Mouse (Mus musculus): Measurements from ENCODE around the gene Prss36. TPM values are rescaled to one million over a fixed set of nuclear protein-coding genes. Genes with fewer than 3 reads are reported as not detected.
"Not testable (repeated sequence)": the region's sequence is repeated elsewhere in the genome, so short reads cannot be mapped to it uniquely, and the experiment has no call there.

Gene Prss36
- polyA plus RNA-seq, 1 experiment from 2014 or later, result 14.9 TPM

DNA sequence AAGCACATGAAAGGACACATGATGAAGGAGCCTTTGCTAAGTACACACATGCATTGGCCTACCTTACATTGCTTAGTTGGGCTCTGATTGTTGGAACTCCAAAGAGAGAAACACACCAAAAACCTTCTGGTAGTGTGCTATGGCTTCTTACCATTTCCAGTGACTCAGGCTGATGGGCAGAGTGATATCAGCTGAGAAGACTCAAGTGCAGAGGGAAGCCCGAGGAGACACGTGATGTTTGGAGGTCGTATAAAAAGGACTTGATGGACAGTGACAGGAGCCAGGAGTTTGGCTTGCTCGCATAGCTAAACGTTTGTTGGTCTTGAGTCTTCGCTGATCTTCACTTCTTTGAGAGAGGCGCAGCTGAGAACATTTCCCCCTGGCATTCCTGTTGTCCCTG lies 49.0 kb downstream of the Prss36 start:
- no peaks in the 10 kb centered on the region for H3K9me3 ChIP-seq (ENCODE audit: control insufficient read depth, low read length)
- H3K27ac ChIP-seq (ENCODE audit: low read depth, low read length), result no peak overlapping the region
- no peaks in the 10 kb centered on the region for H3K27me3 ChIP-seq (replicated peaks; ENCODE audit: control insufficient read depth, insufficient read depth, low read length)
- no peak overlapping the region for H3K4me3 ChIP-seq (ENCODE audit: low read length)
- peaks cover 7% of the 10 kb centered on the region for H3K4me1 ChIP-seq (ENCODE audit: control insufficient read depth, insufficient read depth, low read depth, low read length)
- H3K9ac ChIP-seq (ENCODE audit: low read depth, low read length), result no peak overlapping the region
- no peaks in the 10 kb centered on the region for H3K36me3 ChIP-seq (ENCODE audit: control insufficient read depth, insufficient read depth, low read length)
- ATAC-seq, result no peak
- H3K4me2 ChIP-seq (ENCODE audit: low read length), result no peak overlapping the region
- 90% methylated on average over 7 of the region's 7 CpGs for WGBS

DNA sequence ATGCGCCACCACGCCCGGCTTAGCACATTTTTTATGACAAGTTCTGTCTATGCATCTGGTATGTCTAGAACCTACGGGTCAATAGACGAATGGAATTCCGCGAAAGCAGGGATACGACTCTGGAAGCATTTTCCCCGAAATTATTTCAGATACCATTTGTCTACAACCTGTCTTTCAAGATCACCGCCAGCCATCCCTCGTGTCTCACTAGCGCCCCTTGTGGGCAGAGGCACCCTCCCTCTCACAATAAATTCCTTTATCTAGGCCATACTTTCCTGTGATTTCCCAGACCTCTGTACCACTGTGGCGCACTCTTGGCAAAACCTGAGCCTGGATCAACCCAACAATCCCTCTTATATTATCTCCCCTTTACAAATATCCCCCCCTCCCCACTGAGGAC lies 50.1 kb downstream of the Prss36 start:
- peaks cover 7% of the 10 kb centered on the region for H3K4me1 ChIP-seq (ENCODE audit: control insufficient read depth, insufficient read depth, low read depth, low read length)
- 61% methylated on average over 13 of the region's 13 CpGs for WGBS
- H3K9me3 ChIP-seq (ENCODE audit: control insufficient read depth, low read length), result no peaks in the 10 kb centered on the region
- no peaks in the 10 kb centered on the region for H3K36me3 ChIP-seq (ENCODE audit: control insufficient read depth, insufficient read depth, low read length)
- ATAC-seq, result no peak
- H3K4me2 ChIP-seq (ENCODE audit: low read length), result no peak overlapping the region
- no peak overlapping the region for H3K27ac ChIP-seq (ENCODE audit: low read depth, low read length)
- no peak overlapping the region for H3K9ac ChIP-seq (ENCODE audit: low read depth, low read length)
- H3K4me3 ChIP-seq (ENCODE audit: low read length), result no peak overlapping the region
- H3K27me3 ChIP-seq (replicated peaks; ENCODE audit: control insufficient read depth, insufficient read depth, low read length), result no peaks in the 10 kb centered on the region

DNA sequence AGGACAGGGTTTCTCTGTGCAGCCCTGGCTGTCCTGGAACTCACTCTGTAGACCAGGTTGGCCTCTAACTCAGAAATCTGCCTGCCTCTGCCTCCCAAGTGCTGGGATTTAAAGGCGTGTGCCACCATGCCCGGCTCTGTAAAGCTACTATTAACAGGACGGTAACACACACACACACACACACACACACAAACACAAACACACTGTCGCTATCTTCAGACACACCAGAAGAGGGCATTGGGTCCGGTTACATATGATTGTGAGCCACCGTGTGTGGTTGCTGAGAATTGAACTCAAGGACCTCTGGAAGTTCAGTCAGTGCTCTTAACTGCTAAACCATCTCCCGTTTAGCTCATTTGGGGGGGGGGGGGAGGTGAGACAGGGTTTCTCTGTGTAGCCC lies 50.6 kb downstream of the Prss36 start:
- ATAC-seq, result peak; percentile 10
- not testable (repeated sequence) for H3K4me1 ChIP-seq (ENCODE audit: control insufficient read depth, insufficient read depth, low read depth, low read length); H3K9me3 ChIP-seq (ENCODE audit: control insufficient read depth, low read length); H3K9ac ChIP-seq (ENCODE audit: low read depth, low read length); H3K27me3 ChIP-seq (replicated peaks; ENCODE audit: control insufficient read depth, insufficient read depth, low read length); H3K27ac ChIP-seq (ENCODE audit: low read depth, low read length); H3K36me3 ChIP-seq (ENCODE audit: control insufficient read depth, insufficient read depth, low read length)
- Histone ChIP-seq H3K4me2 (ENCODE audit: low read length) (peak overlapping the region; percentile 88), H3K4me3 (ENCODE audit: low read length) (peak overlapping the region; percentile 79)
- WGBS, result 72% methylated on average over 7 of the region's 7 CpGs

DNA sequence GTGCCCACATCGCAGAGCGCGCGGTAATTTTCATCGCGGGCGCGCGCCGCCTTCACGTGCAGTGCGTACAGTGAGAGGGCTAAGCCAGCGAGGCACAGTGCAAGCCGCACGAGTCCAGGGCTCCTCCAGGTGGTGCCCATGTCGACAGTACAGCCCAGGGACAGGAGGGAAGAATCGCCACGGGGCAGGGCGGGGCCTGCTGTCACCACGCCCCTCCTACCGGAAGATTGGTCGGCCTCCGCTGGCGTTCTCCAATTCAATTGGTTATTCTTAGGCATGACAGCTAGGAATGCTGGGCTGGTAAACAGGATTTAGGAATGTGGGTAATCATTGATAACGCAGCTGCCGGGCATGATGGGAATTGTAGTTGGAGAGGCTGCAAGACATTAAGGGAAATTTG lies 51.1 kb downstream of the Prss36 start, which contains the start of the genes Gm21974 and Vkorc1:
TSS of gene Gm21974 (minus strand) at position 13 of the 400 bp plus-strand sequence.
TSS of gene Vkorc1 (minus strand) at position 176 of the 400 bp plus-strand sequence.
- ATAC-seq, result peak; percentile 98
- H3K27me3 ChIP-seq (replicated peaks; ENCODE audit: control insufficient read depth, insufficient read depth, low read length), result no peaks in the 10 kb centered on the region
- peak within 1 kb of the TSS; percentile 75 for H3K9ac ChIP-seq (ENCODE audit: low read depth, low read length)
- H3K4me3 ChIP-seq (ENCODE audit: low read length), result peak within 1 kb of the TSS; percentile 79
- H3K36me3 ChIP-seq (ENCODE audit: control insufficient read depth, insufficient read depth, low read length), result no peaks in the 10 kb centered on the region
- H3K27ac ChIP-seq (ENCODE audit: low read depth, low read length), result peak within 1 kb of the TSS; percentile 80
- peaks cover 7% of the 10 kb centered on the region for H3K4me1 ChIP-seq (ENCODE audit: control insufficient read depth, insufficient read depth, low read depth, low read length)
- H3K9me3 ChIP-seq (ENCODE audit: control insufficient read depth, low read length), result no peaks in the 10 kb centered on the region
- peak within 1 kb of the TSS; percentile 88 for H3K4me2 ChIP-seq (ENCODE audit: low read length)
- WGBS, result 0% methylated on average over 26 of the region's 26 CpGs

DNA sequence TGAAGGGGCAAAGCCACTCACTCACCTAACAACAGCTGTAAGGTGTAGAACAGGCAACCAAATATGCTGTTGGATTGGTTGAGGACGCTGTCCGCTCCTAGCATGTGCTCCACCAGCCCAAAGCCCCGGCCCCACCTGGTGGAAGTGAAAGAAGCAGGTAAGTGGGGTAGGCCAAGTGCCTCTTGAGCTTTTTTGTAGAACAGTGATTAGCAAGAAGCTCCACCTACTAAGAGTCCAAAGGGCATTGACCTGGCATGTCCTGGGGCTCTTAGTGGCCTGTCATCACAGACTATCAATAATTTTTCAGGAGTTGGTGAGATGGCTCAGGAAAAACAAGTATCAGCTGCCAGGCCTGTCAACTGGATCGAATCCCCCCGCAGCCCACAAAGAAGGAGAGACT lies 52.0 kb downstream of the Prss36 start:
- Histone ChIP-seq H3K4me1 (ENCODE audit: control insufficient read depth, insufficient read depth, low read depth, low read length) (peaks cover 7% of the 10 kb centered on the region), H3K27me3 (replicated peaks; ENCODE audit: control insufficient read depth, insufficient read depth, low read length) (no peaks in the 10 kb centered on the region), H3K27ac (ENCODE audit: low read depth, low read length) (no peak overlapping the region), H3K9me3 (ENCODE audit: control insufficient read depth, low read length) (no peaks in the 10 kb centered on the region), H3K4me3 (ENCODE audit: low read length) (peak overlapping the region; percentile 79), H3K9ac (ENCODE audit: low read depth, low read length) (peak overlapping the region; percentile 75; the same call in 1 of the 2 replicates), H3K4me2 (ENCODE audit: low read length) (peak overlapping the region; percentile 88), H3K36me3 (ENCODE audit: control insufficient read depth, insufficient read depth, low read length) (peaks cover 4% of the 10 kb centered on the region; the same call in 1 of the 2 replicates)
- WGBS, result 85% methylated on average over 5 of the region's 5 CpGs
- ATAC-seq, result no peak

DNA sequence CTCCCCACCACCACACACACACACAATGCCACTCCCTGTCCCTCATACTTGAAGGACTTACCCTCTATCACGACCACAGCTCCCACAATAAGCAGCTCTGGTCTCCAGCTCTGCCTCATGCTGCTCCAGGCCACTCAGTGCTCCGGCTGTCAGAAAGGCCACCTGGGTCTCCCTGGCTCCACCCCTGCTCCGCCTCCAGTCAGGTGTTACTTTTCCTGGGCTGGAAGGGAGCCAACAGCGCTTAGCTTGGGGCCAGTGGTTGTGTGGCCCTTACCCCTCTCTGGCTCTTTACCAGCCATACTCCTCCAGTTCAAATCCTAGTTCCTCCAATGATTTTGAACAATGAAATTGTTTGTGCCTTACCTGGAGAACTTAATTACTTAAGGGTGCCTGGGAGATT lies 55.7 kb downstream of the Prss36 start, which contains the start of gene Prss53:
TSS of gene Prss53 (minus strand) at position 173 of the 400 bp plus-strand sequence.
- Histone ChIP-seq H3K27me3 (replicated peaks; ENCODE audit: control insufficient read depth, insufficient read depth, low read length) (no peaks in the 10 kb centered on the region), H3K4me1 (ENCODE audit: control insufficient read depth, insufficient read depth, low read depth, low read length) (peaks cover 7% of the 10 kb centered on the region), H3K36me3 (ENCODE audit: control insufficient read depth, insufficient read depth, low read length) (peaks cover 24% of the 10 kb centered on the region), H3K27ac (ENCODE audit: low read depth, low read length) (no peak within 1 kb of the TSS), H3K9me3 (ENCODE audit: control insufficient read depth, low read length) (no peaks in the 10 kb centered on the region), H3K9ac (ENCODE audit: low read depth, low read length) (no peak within 1 kb of the TSS), H3K4me2 (ENCODE audit: low read length) (no peak within 1 kb of the TSS), H3K4me3 (ENCODE audit: low read length) (no peak within 1 kb of the TSS)
- WGBS, result 31% methylated on average over 4 of the region's 4 CpGs
- no peak for ATAC-seq

DNA sequence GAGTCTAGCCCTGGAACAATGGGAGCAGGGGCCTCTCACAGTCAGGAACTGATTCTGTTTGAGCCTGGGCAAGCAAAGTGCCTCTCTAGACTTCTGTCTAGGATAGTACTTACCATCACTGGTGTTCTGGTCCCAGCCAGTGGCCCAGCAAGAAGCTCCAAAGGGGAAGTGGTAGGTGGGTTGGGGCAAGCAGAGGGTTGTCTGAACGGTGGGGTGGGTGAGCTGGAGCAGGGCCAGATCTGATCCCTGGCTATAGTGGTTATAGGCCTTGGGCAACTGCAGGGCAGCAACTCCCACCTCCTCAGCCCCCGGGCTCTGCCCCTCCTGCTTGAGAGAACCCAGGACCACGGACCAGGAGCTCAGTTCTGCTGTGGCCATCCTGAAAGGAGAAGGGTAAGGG lies 57.7 kb downstream of the Prss36 start:
- 82% methylated on average over 3 of the region's 3 CpGs for WGBS
- H3K27ac ChIP-seq (ENCODE audit: low read depth, low read length), result no peak overlapping the region
- H3K4me3 ChIP-seq (ENCODE audit: low read length), result no peak overlapping the region
- peaks cover 35% of the 10 kb centered on the region for H3K36me3 ChIP-seq (ENCODE audit: control insufficient read depth, insufficient read depth, low read length)
- no peak overlapping the region for H3K4me2 ChIP-seq (ENCODE audit: low read length)
- no peaks in the 10 kb centered on the region for H3K9me3 ChIP-seq (ENCODE audit: control insufficient read depth, low read length)
- H3K4me1 ChIP-seq (ENCODE audit: control insufficient read depth, insufficient read depth, low read depth, low read length), result peaks cover 5% of the 10 kb centered on the region
- no peak overlapping the region for H3K9ac ChIP-seq (ENCODE audit: low read depth, low read length)
- ATAC-seq, result no peak
- H3K27me3 ChIP-seq (replicated peaks; ENCODE audit: control insufficient read depth, insufficient read depth, low read length), result no peaks in the 10 kb centered on the region

- H3K27ac ChIP-seq (ENCODE audit: low read depth, low read length), result no peak overlapping the region
- ATAC-seq, result no peak
- no peaks in the 10 kb centered on the region for H3K27me3 ChIP-seq (replicated peaks; ENCODE audit: control insufficient read depth, insufficient read depth, low read length)
- H3K4me3 ChIP-seq (ENCODE audit: low read length), result no peak overlapping the region
- H3K9ac ChIP-seq (ENCODE audit: low read depth, low read length), result no peak overlapping the region
- peaks cover 43% of the 10 kb centered on the region for H3K36me3 ChIP-seq (ENCODE audit: control insufficient read depth, insufficient read depth, low read length)
- H3K4me1 ChIP-seq (ENCODE audit: control insufficient read depth, insufficient read depth, low read depth, low read length), result peaks cover 8% of the 10 kb centered on the region
- H3K9me3 ChIP-seq (ENCODE audit: control insufficient read depth, low read length), result no peaks in the 10 kb centered on the region
- WGBS, result 85% methylated on average over 3 of the region's 3 CpGs
- H3K4me2 ChIP-seq (ENCODE audit: low read length), result no peak overlapping the region
Observed at GRCm38 (mm10) chr7:127887781-127888180, 58.7 kb downstream of the Prss36 start.

DNA sequence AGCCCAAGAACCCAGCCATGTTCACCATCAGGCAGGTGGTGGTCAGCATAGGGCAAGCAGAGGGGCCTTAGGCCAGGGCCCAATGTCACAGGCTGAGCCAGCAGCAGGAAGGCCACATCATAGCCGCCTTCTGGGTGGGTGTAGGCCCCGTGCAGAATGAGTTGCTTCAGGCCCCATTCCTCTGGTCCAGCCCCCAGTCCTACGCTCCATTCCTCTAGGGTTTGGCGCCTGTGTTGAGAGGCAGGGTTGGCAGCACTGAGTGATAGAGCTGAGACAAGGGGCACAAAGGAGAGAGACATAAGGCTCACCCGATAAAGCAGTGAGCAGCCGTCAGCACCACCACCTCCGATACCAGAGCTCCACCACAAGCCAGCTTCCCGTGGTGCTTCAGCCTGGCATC lies 59.3 kb downstream of the Prss36 start:
- Histone ChIP-seq H3K36me3 (ENCODE audit: control insufficient read depth, insufficient read depth, low read length) (peaks cover 46% of the 10 kb centered on the region), H3K4me3 (ENCODE audit: low read length) (no peak overlapping the region), H3K4me2 (ENCODE audit: low read length) (no peak overlapping the region), H3K9ac (ENCODE audit: low read depth, low read length) (no peak overlapping the region), H3K27ac (ENCODE audit: low read depth, low read length) (no peak overlapping the region), H3K27me3 (replicated peaks; ENCODE audit: control insufficient read depth, insufficient read depth, low read length) (no peaks in the 10 kb centered on the region), H3K4me1 (ENCODE audit: control insufficient read depth, insufficient read depth, low read depth, low read length) (peaks cover 8% of the 10 kb centered on the region), H3K9me3 (ENCODE audit: control insufficient read depth, low read length) (no peaks in the 10 kb centered on the region)
- 87% methylated on average over 8 of the region's 8 CpGs for WGBS
- no peak for ATAC-seq

GRCm38 (mm10) chr7:127886551-127886950 lies 60.0 kb downstream of the Prss36 start:
- Histone ChIP-seq H3K4me1 (ENCODE audit: control insufficient read depth, insufficient read depth, low read depth, low read length) (peaks cover 8% of the 10 kb centered on the region), H3K4me2 (ENCODE audit: low read length) (no peak overlapping the region), H3K9ac (ENCODE audit: low read depth, low read length) (no peak overlapping the region), H3K27me3 (replicated peaks; ENCODE audit: control insufficient read depth, insufficient read depth, low read length) (no peaks in the 10 kb centered on the region), H3K36me3 (ENCODE audit: control insufficient read depth, insufficient read depth, low read length) (peaks cover 52% of the 10 kb centered on the region), H3K4me3 (ENCODE audit: low read length) (no peak overlapping the region), H3K9me3 (ENCODE audit: control insufficient read depth, low read length) (no peaks in the 10 kb centered on the region), H3K27ac (ENCODE audit: low read depth, low read length) (no peak overlapping the region)
- ATAC-seq, result no peak
- WGBS, result 92% methylated on average over 6 of the region's 6 CpGs
